Mouse (Mus musculus) urinary bladder, postnatal 25 days (tissue): Measurements from ENCODE around the gene Gm21680.
"Not testable (repeated sequence)": the region's sequence is repeated elsewhere in the genome, so short reads cannot be mapped to it uniquely, and the experiment has no call there.

ENCODE experiments used
- DNase-seq: peaks from one replicate; pipeline ENCODE4 v3.0.0; 2022; ENCODE audit warnings: low spot score

Gene Gm21680

GRCm38 (mm10) chr5:25972563-25972962, at the start of gene Gm21680:
TSS of gene Gm21680 (minus strand) at chr5:25972663.
- not testable (repeated sequence) for DNase-seq

GRCm38 (mm10) chr5:26007697-26008096, 35.2 kb upstream of the Gm21680 start:
- not testable (repeated sequence) for DNase-seq

GRCm38 (mm10) chr5:26006937-26007695, 34.7 kb upstream of the Gm21680 start:
- peak; percentile 3 for DNase-seq

GRCm38 (mm10) chr5:26004698-26005097, 32.2 kb upstream of the Gm21680 start, which contains the start of gene Gm1979:
TSS of gene Gm1979 (minus strand) at chr5:26004798.
- not testable (repeated sequence) for DNase-seq

GRCm38 (mm10) chr5:25988550-25988949, 16.1 kb upstream of the Gm21680 start, which contains the start of gene Gm21698:
TSS of gene Gm21698 (minus strand) at chr5:25988650.
- DNase-seq: not testable (repeated sequence)

- not testable (repeated sequence) for DNase-seq
These were observed 15.4 kb downstream of the Gm21680 start for GRCm38 (mm10) chr5:25957050-25957449.

GRCm38 (mm10) chr5:25956611-25957010, 15.9 kb downstream of the Gm21680 start:
- not testable (repeated sequence) for DNase-seq

- DNase-seq: not testable (repeated sequence)
These were observed 18.1 kb downstream of the Gm21680 start, which contains the start of gene Gm21671 for GRCm38 (mm10) chr5:25954317-25954716. TSS of gene Gm21671 (minus strand) at chr5:25954417.

- DNase-seq: not testable (repeated sequence)
These were observed 27.1 kb downstream of the Gm21680 start for GRCm38 (mm10) chr5:25945391-25945790.

- DNase-seq: not testable (repeated sequence)
These were observed 30.2 kb downstream of the Gm21680 start, which contains the start of gene Gm21663 for GRCm38 (mm10) chr5:25942281-25942680. TSS of gene Gm21663 (minus strand) at chr5:25942381.
